Mouse (Mus musculus) lung, postnatal 10 days (tissue): Measurements from ENCODE around the gene Dnah2.

ENCODE experiments used
- DNase-seq: peaks from one replicate; pipeline ENCODE4 v3.0.0; 2021

Dnah2 gene

GRCm38 (mm10) chr11:69417449-69418384 is 131.2 kb downstream of the Dnah2 start:
- DNase-seq: peak; percentile 99

GRCm38 (mm10) chr11:69416921-69417448 is 131.9 kb downstream of the Dnah2 start:
- no peak for DNase-seq

DNA sequence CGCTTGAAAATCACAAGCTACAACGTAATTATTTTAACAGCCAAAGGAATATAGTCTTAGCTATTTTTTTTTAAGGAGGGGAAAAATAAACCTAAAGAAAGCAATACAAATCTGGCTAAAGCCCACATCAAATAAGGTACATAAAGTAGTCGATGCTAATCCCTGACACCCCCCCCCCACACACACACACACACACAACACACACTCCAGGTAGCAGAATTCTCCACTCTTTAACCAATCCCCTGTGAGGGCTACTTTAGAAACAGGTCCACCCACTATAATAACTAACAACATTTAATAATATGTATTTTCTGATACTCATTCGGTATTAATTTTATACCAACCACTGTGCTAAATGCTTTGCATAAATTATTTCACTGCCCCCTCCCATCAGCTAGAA is 132.4 kb downstream of the Dnah2 start:
- DNase-seq: no peak

GRCm38 (mm10) chr11:69415668-69416451 is 133.1 kb downstream of the Dnah2 start:
- DNase-seq: peak; percentile 87

DNA sequence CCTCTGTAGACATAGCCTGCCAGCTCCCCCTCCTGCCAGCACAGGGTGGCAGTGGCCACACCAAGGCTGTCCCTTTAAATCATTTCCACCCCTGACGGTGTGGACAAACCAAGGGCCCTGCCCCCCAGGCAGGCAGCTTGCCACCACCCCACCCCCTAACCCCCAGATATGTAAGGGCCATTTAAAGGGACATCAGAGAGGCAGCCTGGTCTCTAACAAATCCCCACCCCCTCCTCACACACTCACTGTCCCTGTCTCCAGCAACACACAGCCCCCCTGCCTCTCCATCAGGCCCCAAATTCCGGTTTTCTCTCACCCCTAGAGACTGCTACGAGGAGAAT is 133.6 kb downstream of the Dnah2 start:
- peak; percentile 83 for DNase-seq

DNA sequence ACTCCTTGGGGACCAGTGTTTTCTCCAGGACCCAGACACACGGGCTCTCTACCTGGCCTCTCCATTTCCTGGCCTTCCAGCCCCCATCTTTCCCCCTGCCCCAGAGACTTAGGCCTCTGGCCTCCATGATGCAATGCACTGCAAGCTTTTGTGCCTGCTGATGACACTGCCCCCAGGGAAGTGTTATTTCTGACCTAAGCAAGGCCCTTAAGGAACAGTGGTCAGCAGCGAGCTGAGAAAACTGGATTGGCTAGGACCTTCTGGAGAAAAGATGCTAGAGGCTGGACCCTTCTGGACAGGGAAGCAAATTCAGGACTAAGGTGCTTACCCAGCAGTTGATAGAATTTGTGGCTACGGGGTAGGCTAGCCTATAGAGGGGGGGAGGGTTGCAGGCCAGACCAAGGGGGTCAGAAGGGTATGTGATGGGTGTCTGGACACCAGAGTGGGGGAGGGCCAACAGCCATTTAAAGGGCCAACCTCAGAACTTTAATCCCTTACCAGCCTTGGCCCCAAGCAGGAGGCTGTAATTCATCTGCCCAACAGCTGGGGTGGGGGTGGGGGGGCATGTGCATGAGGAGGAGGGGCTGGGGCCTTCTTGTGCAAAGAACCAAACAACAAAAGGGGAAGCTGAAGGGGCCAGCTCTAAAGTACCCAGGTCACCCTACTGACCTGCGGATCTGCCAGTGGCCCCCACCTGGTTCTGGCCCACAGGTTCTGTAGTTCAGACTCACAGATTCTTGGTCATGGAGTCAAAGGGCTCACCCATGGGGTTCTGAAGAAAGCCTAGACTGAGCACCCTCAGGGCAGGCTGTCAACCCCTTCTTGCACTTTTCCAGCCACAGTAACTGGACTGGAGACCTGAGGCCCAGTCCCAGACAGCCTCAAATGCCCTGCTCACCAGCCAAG is 134.2 kb downstream of the Dnah2 start:
- peak; percentile 18 for DNase-seq

DNA sequence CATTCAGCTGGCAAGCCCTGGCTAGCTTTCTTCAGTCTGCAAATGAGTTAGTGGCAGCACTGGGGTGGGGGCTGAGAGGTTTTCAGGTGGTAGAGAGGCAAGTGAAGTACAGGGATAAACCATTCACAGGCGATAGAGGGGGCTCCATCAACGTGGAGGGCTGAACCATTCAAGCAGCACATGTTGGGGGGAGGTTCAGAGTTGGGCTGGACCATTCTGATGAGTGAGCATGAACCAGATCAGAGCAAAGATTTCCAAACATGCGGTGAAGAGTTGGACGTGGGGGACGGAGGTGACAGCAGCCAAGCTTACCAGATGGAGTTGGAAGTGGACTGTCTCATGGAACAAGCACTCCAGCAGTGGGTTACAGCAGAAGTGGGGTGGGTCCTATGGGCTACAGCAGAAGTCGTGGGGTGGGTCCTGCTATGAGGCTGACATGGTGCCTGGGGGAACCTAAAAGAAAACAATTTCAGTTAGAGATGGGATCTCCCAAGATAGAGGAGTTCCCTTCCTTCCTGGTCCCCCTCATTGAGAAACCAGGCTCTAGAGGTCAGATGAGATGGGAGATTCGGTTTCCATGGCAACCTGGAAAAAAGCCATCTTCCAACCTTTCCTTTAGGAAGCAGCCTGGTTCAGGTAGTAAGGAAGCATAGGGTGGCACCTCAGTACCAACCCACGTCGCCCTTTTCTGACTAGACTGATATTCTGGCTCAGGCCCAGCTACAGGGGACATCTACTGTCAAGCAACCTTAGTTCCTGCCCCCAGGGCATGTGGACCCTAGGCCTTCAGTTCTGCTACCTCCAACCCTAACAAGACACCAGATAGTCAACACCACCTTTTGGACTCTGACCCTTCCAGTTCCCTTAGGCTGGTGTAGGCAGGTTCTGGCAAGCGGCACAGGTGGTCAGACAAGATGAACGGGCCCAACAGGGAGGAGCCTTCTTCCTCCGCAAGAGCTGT is 135.4 kb downstream of the Dnah2 start, which contains the start of gene Kdm6b:
Kdm6b (minus strand) TSS at position 455 of the 961 bp plus-strand sequence.
- peak; percentile 32 for DNase-seq

- DNase-seq: no peak
Observed at GRCm38 (mm10) chr11:69412548-69412947, 136.4 kb downstream of the Dnah2 start.

DNA sequence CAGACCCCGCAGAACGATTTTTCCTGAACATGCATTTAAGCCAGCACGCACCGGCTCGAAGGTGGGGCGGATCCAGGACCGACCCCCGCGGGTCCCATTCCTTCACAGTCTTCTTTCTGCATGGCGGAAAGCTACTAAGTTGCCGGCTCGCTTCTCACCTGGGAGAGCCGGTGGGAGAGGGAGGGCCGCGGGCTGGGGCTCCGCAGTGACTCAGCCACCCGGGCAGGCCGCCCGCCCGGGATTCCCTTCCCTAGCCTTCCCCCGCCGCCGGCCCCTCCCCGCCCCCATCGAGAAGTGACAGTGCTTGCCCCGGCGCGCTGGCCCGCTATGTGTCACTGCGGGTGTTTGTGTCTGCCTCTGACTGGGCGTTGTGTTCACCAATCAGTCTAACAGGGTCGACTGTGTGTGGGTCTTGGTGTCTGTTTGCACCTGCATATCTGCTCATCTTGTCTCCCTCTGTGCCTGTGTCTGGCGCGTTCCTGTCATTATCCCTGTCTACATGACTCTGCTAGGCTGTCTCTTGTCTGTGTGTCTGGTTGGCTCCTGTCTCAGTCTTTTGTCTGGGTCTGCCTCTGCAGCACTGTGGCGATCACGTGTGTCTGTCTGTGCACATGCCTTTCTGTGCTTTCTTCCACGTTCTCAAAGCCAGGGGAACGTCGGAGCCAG is 137.2 kb downstream of the Dnah2 start:
- peak; percentile 86 for DNase-seq

DNA sequence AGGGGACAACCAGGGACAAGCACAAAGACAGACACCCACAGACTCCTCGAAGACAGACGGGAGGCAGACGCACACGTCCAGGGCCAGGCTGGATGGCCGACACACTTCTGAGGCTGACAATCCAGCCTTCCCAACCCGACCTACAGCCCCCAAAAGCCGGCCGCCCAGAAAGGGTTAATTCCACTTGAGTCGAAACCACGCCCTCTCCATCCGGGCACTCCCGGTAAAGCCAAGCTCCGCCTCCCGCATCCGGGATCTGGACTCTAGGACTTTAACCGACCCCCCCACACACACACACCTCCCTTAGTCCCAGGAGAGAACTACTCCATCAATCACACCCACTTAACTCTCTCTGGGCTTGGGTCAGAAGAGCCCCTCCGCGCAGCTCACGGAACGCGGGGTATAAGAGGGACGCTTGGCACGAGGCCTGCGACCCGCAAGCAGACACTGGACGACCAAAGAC is 137.8 kb downstream of the Dnah2 start:
- peak; percentile 99 for DNase-seq

DNA sequence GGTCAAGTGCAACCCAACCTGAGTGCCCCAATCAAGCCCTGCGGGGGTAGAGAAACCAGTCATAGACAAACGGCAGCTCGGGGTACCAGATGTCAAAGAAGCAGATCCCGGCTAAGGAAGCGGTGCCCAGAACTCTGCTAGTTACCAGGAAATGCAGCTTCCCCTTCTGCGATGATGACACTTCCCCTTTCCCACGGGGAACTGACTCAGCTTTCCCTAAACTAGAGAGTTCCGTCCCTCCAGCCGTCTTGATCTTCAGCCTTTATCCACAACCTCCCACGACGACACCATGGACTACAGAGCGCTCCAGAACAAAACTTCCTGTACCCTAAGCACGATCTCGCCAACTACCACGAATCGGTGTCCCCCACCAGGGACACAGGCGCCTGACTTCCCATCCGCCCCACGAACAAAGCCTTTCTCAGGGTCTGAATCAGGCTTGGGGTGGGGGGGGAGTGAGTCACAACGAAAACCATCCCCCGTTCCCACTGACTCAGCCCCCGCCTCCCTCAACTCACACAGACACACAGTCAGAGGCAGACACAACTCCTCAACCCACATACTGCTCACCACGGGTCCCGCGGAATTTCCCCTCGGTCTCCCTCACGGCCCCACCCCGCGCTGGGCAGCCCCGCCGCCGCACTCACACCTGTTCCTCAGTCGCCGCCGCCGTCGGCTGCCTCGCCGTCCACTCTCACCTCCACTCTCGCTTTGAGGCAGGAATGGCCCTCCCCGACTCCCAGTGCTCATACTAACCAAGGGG is 138.4 kb downstream of the Dnah2 start:
- DNase-seq: peak; percentile 78

- DNase-seq: no peak
Observed at GRCm38 (mm10) chr11:69410045-69410309, 138.9 kb downstream of the Dnah2 start.

GRCm38 (mm10) chr11:69409378-69410044 is 139.4 kb downstream of the Dnah2 start:
- peak; percentile 93 for DNase-seq

DNA sequence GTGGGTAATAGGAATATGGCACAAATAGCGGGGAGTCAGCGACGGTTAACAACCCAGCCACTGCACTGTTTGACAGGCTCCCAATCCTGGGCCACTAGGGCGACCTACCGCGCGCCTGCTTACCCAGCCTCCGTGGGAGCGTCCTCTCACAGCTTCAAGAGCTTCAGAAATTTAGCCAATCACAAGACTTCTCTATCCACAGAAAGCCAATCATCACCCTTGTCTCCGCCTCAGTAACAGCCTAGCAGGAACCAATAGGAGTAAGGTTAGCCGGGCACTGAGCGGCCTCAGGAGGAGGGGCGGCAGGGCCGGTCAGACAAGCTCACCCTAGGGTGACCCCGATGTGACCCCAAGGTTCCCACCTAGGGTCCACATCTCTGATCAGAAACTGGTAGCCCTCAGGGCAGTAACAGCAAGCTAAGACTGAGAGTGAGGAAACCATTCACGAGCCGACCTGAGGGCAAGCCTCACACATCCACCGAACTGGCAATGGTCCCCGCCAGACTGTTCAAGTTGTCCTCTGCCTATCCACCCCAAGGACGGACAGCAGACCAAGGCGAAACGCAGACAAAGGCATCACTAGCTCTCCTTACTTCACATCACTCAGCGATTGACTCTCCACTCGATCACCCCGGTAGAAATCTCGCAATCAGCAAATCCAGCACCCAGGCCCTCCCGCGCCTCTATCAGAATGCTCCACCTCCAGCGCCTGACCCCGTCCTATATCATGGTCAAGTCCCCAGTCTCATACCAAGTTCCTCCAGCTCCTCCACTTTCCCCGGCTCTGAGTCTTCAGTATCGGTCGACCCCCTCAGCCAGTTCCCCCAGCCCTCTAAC is 140.2 kb downstream of the Dnah2 start:
- peak; percentile 87 for DNase-seq

DNA sequence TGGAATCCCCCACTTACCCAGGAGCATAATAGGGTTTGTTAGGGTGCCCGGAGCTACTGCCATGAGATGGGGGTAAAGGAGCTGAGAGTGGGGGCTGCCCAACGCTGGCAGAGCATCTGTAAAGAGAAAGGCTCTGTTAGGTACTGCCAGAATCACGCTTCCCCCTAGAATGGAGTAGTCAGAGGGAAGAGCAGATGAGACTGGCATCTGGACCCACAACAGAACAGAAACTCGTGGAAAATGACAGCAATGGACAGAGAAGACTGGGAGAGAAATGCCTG is 141.2 kb downstream of the Dnah2 start:
- DNase-seq: no peak

DNA sequence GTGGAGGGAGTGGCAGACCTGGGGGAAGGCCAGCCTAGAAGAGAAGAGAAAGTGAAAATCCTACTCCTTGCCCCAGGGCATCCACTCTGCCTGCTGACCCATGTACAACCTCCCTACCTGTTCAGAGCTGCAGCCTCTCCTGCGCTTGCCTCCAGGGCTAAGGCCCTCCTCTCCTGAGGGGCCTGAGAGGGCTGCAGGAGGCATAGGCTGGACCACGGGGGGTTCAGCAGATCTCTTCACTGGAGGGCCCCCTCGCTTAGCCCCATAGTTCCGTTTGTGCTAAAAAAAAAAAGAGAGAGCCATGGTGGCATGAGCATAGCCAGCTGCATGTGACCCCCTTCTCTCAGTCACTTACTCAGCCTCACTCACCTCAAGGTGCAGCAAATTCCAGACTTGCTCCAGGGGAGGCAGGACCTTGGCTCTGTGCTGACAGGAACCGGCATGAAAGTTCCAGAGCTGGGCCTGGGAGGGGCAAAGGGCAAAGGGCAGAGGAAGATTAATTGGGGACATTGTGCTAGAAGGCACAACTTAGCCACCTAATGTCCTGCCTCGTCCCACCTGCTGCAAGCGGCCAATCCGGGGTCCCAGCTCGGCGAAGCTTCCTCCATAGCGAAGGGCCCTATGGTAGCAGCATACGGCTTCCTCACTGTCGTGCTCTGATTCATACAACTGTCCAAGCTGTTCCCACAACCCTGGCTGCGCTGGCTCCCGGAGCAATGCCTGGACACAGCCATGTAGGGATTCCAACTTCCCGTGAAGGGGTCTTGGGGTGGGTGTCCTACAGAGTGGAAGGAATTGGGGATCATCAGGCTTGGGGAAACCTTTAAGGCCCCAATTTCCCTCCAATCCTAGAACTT is 141.8 kb downstream of the Dnah2 start:
- no peak for DNase-seq

DNA sequence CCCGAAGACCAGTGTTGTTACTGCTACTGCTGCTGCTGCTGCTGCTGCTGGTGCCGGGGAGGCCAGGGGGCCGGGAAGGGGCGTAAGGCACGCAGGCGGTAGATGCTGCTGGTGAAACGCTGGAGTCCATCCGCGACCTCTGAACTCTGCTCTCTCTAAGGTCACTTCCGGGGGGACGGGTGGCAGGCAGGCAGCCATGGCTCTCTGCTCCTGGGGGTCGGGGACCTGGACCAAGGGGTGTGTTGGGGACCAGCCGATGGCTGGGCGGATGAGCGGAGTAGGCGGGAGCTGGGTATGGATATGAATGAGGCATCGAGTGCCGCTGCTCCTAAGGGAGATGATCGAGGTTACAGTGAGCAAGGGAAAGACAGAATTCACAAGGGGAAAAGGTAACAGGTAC is 142.6 kb downstream of the Dnah2 start:
- no peak for DNase-seq
